Mouse (Mus musculus) adrenal gland, postnatal 14 days (tissue): ENCODE data around the gene Gtpbp2. TPM values are rescaled to one million over a fixed set of nuclear protein-coding genes. Genes with fewer than 3 reads are reported as not detected.
A peak's percentile ranks its signal among the peaks of the same experiment; 100 is the strongest.

Source experiments
- DNase-seq: peaks from one replicate; pipeline ENCODE4 v3.0.0; 2021; ENCODE audit warnings: mixed read lengths
- total RNA-seq: library from RNA; stranded (reverse); gene quantifications from 2 replicates; pipeline ENCODE4 v1.2.3, GENCODE M21; 2021

Gtpbp2 gene
- total RNA-seq, 1 experiment from 2014 or later = 74.2 TPM

- peak; percentile 93 for DNase-seq
These were observed 7.7 kb upstream of the Gtpbp2 start, which contains the start of gene Mad2l1bp for GRCm38 (mm10) chr17:46152847-46153782. Gene Mad2l1bp, minus strand, starts transcription at chr17:46153553.

- DNase-seq = no peak
These were observed 6.5 kb upstream of the Gtpbp2 start for GRCm38 (mm10) chr17:46154336-46154735.

GRCm38 (mm10) chr17:46156680-46157079, 4.2 kb upstream of the Gtpbp2 start:
- no peak for DNase-seq

- DNase-seq = no peak
These were observed 3.7 kb upstream of the Gtpbp2 start for GRCm38 (mm10) chr17:46157131-46157530.

GRCm38 (mm10) chr17:46159236-46159635, 1.6 kb upstream of the Gtpbp2 start:
- DNase-seq = no peak

- DNase-seq = peak; percentile 96
These were observed 656 bp upstream of the Gtpbp2 start for GRCm38 (mm10) chr17:46160090-46160662.

GRCm38 (mm10) chr17:46161179-46161578, 347 bp downstream of the Gtpbp2 start:
- DNase-seq = no peak

GRCm38 (mm10) chr17:46161710-46162109, 878 bp downstream of the Gtpbp2 start:
- no peak for DNase-seq

- no peak for DNase-seq
These were observed 1.7 kb downstream of the Gtpbp2 start for GRCm38 (mm10) chr17:46162551-46162950.

- DNase-seq = peak; percentile 52
These were observed 2.2 kb downstream of the Gtpbp2 start for GRCm38 (mm10) chr17:46162951-46163421.

GRCm38 (mm10) chr17:46164301-46164700, 3.5 kb downstream of the Gtpbp2 start:
- no peak for DNase-seq

GRCm38 (mm10) chr17:46164791-46165190, 4.0 kb downstream of the Gtpbp2 start:
- DNase-seq = no peak

GRCm38 (mm10) chr17:46165460-46165859, 4.6 kb downstream of the Gtpbp2 start:
- DNase-seq = no peak

- DNase-seq = no peak
These were observed 5.4 kb downstream of the Gtpbp2 start for GRCm38 (mm10) chr17:46166270-46166669.

- DNase-seq = peak; percentile 69
These were observed 6.2 kb downstream of the Gtpbp2 start for GRCm38 (mm10) chr17:46167014-46167413.

- peak; percentile 16 for DNase-seq
These were observed 7.5 kb downstream of the Gtpbp2 start for GRCm38 (mm10) chr17:46168318-46168717.

GRCm38 (mm10) chr17:46168768-46169167, 7.9 kb downstream of the Gtpbp2 start:
- no peak for DNase-seq

- DNase-seq = no peak
These were observed 9.7 kb downstream of the Gtpbp2 start for GRCm38 (mm10) chr17:46170538-46170937.

GRCm38 (mm10) chr17:46182273-46182672, 21.4 kb downstream of the Gtpbp2 start:
- DNase-seq = peak; percentile 64

- peak; percentile 51 for DNase-seq
These were observed 28.0 kb downstream of the Gtpbp2 start for GRCm38 (mm10) chr17:46188829-46189228.

- DNase-seq = peak; percentile 49
These were observed 40.3 kb downstream of the Gtpbp2 start for GRCm38 (mm10) chr17:46201151-46201550.

GRCm38 (mm10) chr17:46202421-46203071, 41.7 kb downstream of the Gtpbp2 start, which contains the start of the genes Polh and Xpo5:
Gene Polh, minus strand, starts transcription at chr17:46202645.
Gene Xpo5, plus strand, starts transcription at chr17:46202782.
- peak; percentile 96 for DNase-seq

- peak; percentile 62 for DNase-seq
These were observed 42.2 kb downstream of the Gtpbp2 start for GRCm38 (mm10) chr17:46203078-46203477.
